Comparison of ENCODE assay signal across 8 mouse cellular contexts in genomic region chr4:34336971-34337797, GRCm38 (mm10).
A peak's percentile ranks its signal among the peaks of the same experiment; 100 is the strongest.
DNase-seq lines count a peak whose midpoint lies in the region; ATAC-seq and TF ChIP-seq lines count a peak whose summit lies in the region.

No protein-coding gene starts in this region.

- peak overlapping the region; percentile 43 for H3K4me2 ChIP-seq in lung, embryonic 15.5 days
- H3K4me2 ChIP-seq in midbrain, postnatal 0 days (ENCODE audit: low read depth, low read length, poor library complexity, severe bottlenecking): no peak overlapping the region

- H3K4me1 ChIP-seq in lung, embryonic 15.5 days: peaks cover 2% of the 10 kb centered on the region
- no peaks in the 10 kb centered on the region for H3K4me1 ChIP-seq in hindbrain, embryonic 10.5 days (replicated peaks)
- H3K4me1 ChIP-seq in midbrain, postnatal 0 days (ENCODE audit: insufficient read depth, low read length): no peaks in the 10 kb centered on the region

- no peak for ATAC-seq in lung, embryonic 15.5 days (ENCODE audit: borderline replicate concordance, extremely low read depth, low FRiP score, low TSS enrichment)
- 0 out of 2 replicates have a peak, but pooled peaks have one; percentile 60 for ATAC-seq in midbrain, postnatal 0 days (ENCODE audit: low FRiP score)
- ATAC-seq in erythroid progenitor cell, adult 5-6 weeks (replicated peaks; ENCODE audit: low FRiP score, poor library complexity, severe bottlenecking): no peak

- DNase-seq in cerebellum, postnatal 10 days: peak; percentile 38 to 42
- no peak for DNase-seq in cerebellum, adult 8-10 months
- no peak for DNase-seq in lung, adult 18-20 months
- DNase-seq in hindbrain, embryonic 10.5 days (ENCODE audit: low spot score): no peak
- DNase-seq in midbrain, postnatal 0 days (ENCODE audit: low spot score): peak; percentile 70
- no peak for DNase-seq in spleen, adult 18-20 months

- no peaks in the 10 kb centered on the region for H3K9me3 ChIP-seq in lung, embryonic 15.5 days
- no peaks in the 10 kb centered on the region for H3K9me3 ChIP-seq in hindbrain, embryonic 10.5 days
- H3K9me3 ChIP-seq in midbrain, postnatal 0 days (ENCODE audit: low read length): no peaks in the 10 kb centered on the region

- peak overlapping the region; percentile 9; the same call in 1 of the 2 replicates for H3K4me3 ChIP-seq in lung, embryonic 15.5 days
- H3K4me3 ChIP-seq in hindbrain, embryonic 10.5 days: no peak overlapping the region
- no peak overlapping the region for H3K4me3 ChIP-seq in midbrain, postnatal 0 days (ENCODE audit: low read depth, low read length)

- TF ChIP-seq CTCF in midbrain, postnatal 0 days (IDR thresholded peaks at IDR 0.05): no peak

- no peak overlapping the region for H3K27ac ChIP-seq in lung, embryonic 15.5 days
- H3K27ac ChIP-seq in hindbrain, embryonic 10.5 days: peak overlapping the region; percentile 23; the same call in 1 of the 2 replicates
- peak overlapping the region; percentile 51; the same call in 1 of the 2 replicates for H3K27ac ChIP-seq in midbrain, postnatal 0 days (ENCODE audit: low read depth, low read length)

- WGBS in lung, embryonic 15.5 days: 34% methylated on average over 14 of the region's 14 CpGs
- 70% methylated on average over 14 of the region's 14 CpGs for WGBS in hindbrain, embryonic 10.5 days
- 26% methylated on average over 14 of the region's 14 CpGs for WGBS in midbrain, postnatal 0 days

- no peaks in the 10 kb centered on the region for H3K36me3 ChIP-seq in lung, embryonic 15.5 days
- no peaks in the 10 kb centered on the region for H3K36me3 ChIP-seq in hindbrain, embryonic 10.5 days
- H3K36me3 ChIP-seq in midbrain, postnatal 0 days (ENCODE audit: insufficient read depth, low read length): no peaks in the 10 kb centered on the region

- no peak overlapping the region for H3K9ac ChIP-seq in lung, embryonic 15.5 days
- H3K9ac ChIP-seq in midbrain, postnatal 0 days (replicated peaks; ENCODE audit: low read length, poor library complexity, severe bottlenecking): no peak overlapping the region

- H3K27me3 ChIP-seq in lung, embryonic 15.5 days: no peaks in the 10 kb centered on the region
- no peaks in the 10 kb centered on the region for H3K27me3 ChIP-seq in hindbrain, embryonic 10.5 days (ENCODE audit: insufficient read depth, poor library complexity, severe bottlenecking)
- no peaks in the 10 kb centered on the region for H3K27me3 ChIP-seq in midbrain, postnatal 0 days (ENCODE audit: insufficient read depth, low read length)

Comparison
In these comparisons a context has a peak if more than half of its experiments do, and no peak if none do; other contexts are left out.
1. DNase-seq: peak in cerebellum, postnatal 10 days (2 of 2) and midbrain, postnatal 0 days (single experiment); none in cerebellum, adult 8-10 months (single experiment), lung, adult 18-20 months (0 of 2), hindbrain, embryonic 10.5 days (single experiment) and spleen, adult 18-20 months (0 of 2).